Mouse (Mus musculus): ENCODE results near the gene Bcl9l. TPM values are rescaled to one million over a fixed set of nuclear protein-coding genes. Genes with fewer than 3 reads are reported as not detected.

Gene Bcl9l
- polyA plus RNA-seq, 1 experiment from 2014 or later: 12.3 TPM

GRCm38 (mm10) chr9:44461950-44462349 lies 20.7 kb upstream of the Bcl9l start:
- Histone ChIP-seq H3K4me2 (ENCODE audit: low read depth, low read length) (no peak overlapping the region), H3K4me3 (ENCODE audit: low read depth, low read length) (no peak overlapping the region), H3K9ac (replicated peaks; ENCODE audit: low read depth, low read length) (no peak overlapping the region), H3K36me3 (ENCODE audit: control insufficient read depth, insufficient read depth, low read length) (no peaks in the 10 kb centered on the region), H3K27me3 (ENCODE audit: control insufficient read depth, insufficient read depth, low read length) (no peaks in the 10 kb centered on the region), H3K4me1 (ENCODE audit: control insufficient read depth, insufficient read depth, low read length) (peaks cover 9% of the 10 kb centered on the region), H3K9me3 (ENCODE audit: control insufficient read depth, low read length) (no peaks in the 10 kb centered on the region), H3K27ac (ENCODE audit: low read depth, low read length) (no peak overlapping the region)
- no peak for ATAC-seq (ENCODE audit: low read depth)
- 87% methylated on average over 5 of the region's 5 CpGs for WGBS

- Histone ChIP-seq H3K27me3 (ENCODE audit: control insufficient read depth, insufficient read depth, low read length) (no peaks in the 10 kb centered on the region), H3K4me3 (ENCODE audit: low read depth, low read length) (no peak overlapping the region), H3K9me3 (ENCODE audit: control insufficient read depth, low read length) (no peaks in the 10 kb centered on the region), H3K36me3 (ENCODE audit: control insufficient read depth, insufficient read depth, low read length) (no peaks in the 10 kb centered on the region), H3K9ac (replicated peaks; ENCODE audit: low read depth, low read length) (no peak overlapping the region), H3K4me1 (ENCODE audit: control insufficient read depth, insufficient read depth, low read length) (no peaks in the 10 kb centered on the region), H3K27ac (ENCODE audit: low read depth, low read length) (no peak overlapping the region), H3K4me2 (ENCODE audit: low read depth, low read length) (no peak overlapping the region)
- 60% methylated on average over 7 of the region's 7 CpGs for WGBS
- no peak for ATAC-seq (ENCODE audit: low read depth)
These were observed 14.4 kb upstream of the Bcl9l start for GRCm38 (mm10) chr9:44468224-44468623.

- no peak overlapping the region for H3K4me2 ChIP-seq (ENCODE audit: low read depth, low read length)
- H3K4me1 ChIP-seq (ENCODE audit: control insufficient read depth, insufficient read depth, low read length): no peaks in the 10 kb centered on the region
- no peaks in the 10 kb centered on the region for H3K36me3 ChIP-seq (ENCODE audit: control insufficient read depth, insufficient read depth, low read length)
- H3K27me3 ChIP-seq (ENCODE audit: control insufficient read depth, insufficient read depth, low read length): no peaks in the 10 kb centered on the region
- H3K9me3 ChIP-seq (ENCODE audit: control insufficient read depth, low read length): no peaks in the 10 kb centered on the region
- H3K4me3 ChIP-seq (ENCODE audit: low read depth, low read length): no peak overlapping the region
- 55% methylated on average over 2 of the region's 2 CpGs for WGBS
- no peak overlapping the region for H3K9ac ChIP-seq (replicated peaks; ENCODE audit: low read depth, low read length)
- no peak overlapping the region for H3K27ac ChIP-seq (ENCODE audit: low read depth, low read length)
- no peak for ATAC-seq (ENCODE audit: low read depth)
These were observed 13.8 kb upstream of the Bcl9l start for GRCm38 (mm10) chr9:44468800-44469199.

GRCm38 (mm10) chr9:44473184-44473583 lies 9.4 kb upstream of the Bcl9l start:
- H3K36me3 ChIP-seq (ENCODE audit: control insufficient read depth, insufficient read depth, low read length): no peaks in the 10 kb centered on the region
- H3K9ac ChIP-seq (replicated peaks; ENCODE audit: low read depth, low read length): no peak overlapping the region
- H3K4me2 ChIP-seq (ENCODE audit: low read depth, low read length): no peak overlapping the region
- no peaks in the 10 kb centered on the region for H3K9me3 ChIP-seq (ENCODE audit: control insufficient read depth, low read length)
- no peak overlapping the region for H3K27ac ChIP-seq (ENCODE audit: low read depth, low read length)
- H3K4me3 ChIP-seq (ENCODE audit: low read depth, low read length): no peak overlapping the region
- ATAC-seq (ENCODE audit: low read depth): no peak
- peaks cover 4% of the 10 kb centered on the region; the same call in 1 of the 2 replicates for H3K4me1 ChIP-seq (ENCODE audit: control insufficient read depth, insufficient read depth, low read length)
- H3K27me3 ChIP-seq (ENCODE audit: control insufficient read depth, insufficient read depth, low read length): no peaks in the 10 kb centered on the region
- WGBS: 63% methylated on average over 3 of the region's 3 CpGs

GRCm38 (mm10) chr9:44474327-44474726 lies 8.3 kb upstream of the Bcl9l start:
- Histone ChIP-seq H3K4me3 (ENCODE audit: low read depth, low read length) (no peak overlapping the region), H3K27me3 (ENCODE audit: control insufficient read depth, insufficient read depth, low read length) (no peaks in the 10 kb centered on the region), H3K36me3 (ENCODE audit: control insufficient read depth, insufficient read depth, low read length) (no peaks in the 10 kb centered on the region), H3K4me1 (ENCODE audit: control insufficient read depth, insufficient read depth, low read length) (peaks cover 4% of the 10 kb centered on the region; the same call in 1 of the 2 replicates), H3K4me2 (ENCODE audit: low read depth, low read length) (no peak overlapping the region), H3K9me3 (ENCODE audit: control insufficient read depth, low read length) (no peaks in the 10 kb centered on the region), H3K9ac (replicated peaks; ENCODE audit: low read depth, low read length) (no peak overlapping the region), H3K27ac (ENCODE audit: low read depth, low read length) (no peak overlapping the region)
- 45% methylated on average over 1 of the region's 1 CpGs for WGBS
- ATAC-seq (ENCODE audit: low read depth): no peak

- H3K36me3 ChIP-seq (ENCODE audit: control insufficient read depth, insufficient read depth, low read length): no peaks in the 10 kb centered on the region
- no peaks in the 10 kb centered on the region for H3K9me3 ChIP-seq (ENCODE audit: control insufficient read depth, low read length)
- WGBS: 88% methylated on average over 3 of the region's 3 CpGs
- no peak overlapping the region for H3K9ac ChIP-seq (replicated peaks; ENCODE audit: low read depth, low read length)
- H3K4me3 ChIP-seq (ENCODE audit: low read depth, low read length): no peak overlapping the region
- no peak overlapping the region for H3K27ac ChIP-seq (ENCODE audit: low read depth, low read length)
- H3K4me2 ChIP-seq (ENCODE audit: low read depth, low read length): no peak overlapping the region
- H3K4me1 ChIP-seq (ENCODE audit: control insufficient read depth, insufficient read depth, low read length): peaks cover 10% of the 10 kb centered on the region
- no peaks in the 10 kb centered on the region for H3K27me3 ChIP-seq (ENCODE audit: control insufficient read depth, insufficient read depth, low read length)
- ATAC-seq (ENCODE audit: low read depth): no peak
These were observed 6.7 kb upstream of the Bcl9l start for GRCm38 (mm10) chr9:44475936-44476335.

- peak overlapping the region; percentile 81 for H3K4me3 ChIP-seq (ENCODE audit: low read depth, low read length)
- 6% methylated on average over 24 of the region's 24 CpGs for WGBS
- peak overlapping the region; percentile 89 for H3K9ac ChIP-seq (replicated peaks; ENCODE audit: low read depth, low read length)
- peaks cover 10% of the 10 kb centered on the region for H3K4me1 ChIP-seq (ENCODE audit: control insufficient read depth, insufficient read depth, low read length)
- ATAC-seq (ENCODE audit: low read depth): no peak
- H3K4me2 ChIP-seq (ENCODE audit: low read depth, low read length): peak overlapping the region; percentile 98
- no peaks in the 10 kb centered on the region for H3K36me3 ChIP-seq (ENCODE audit: control insufficient read depth, insufficient read depth, low read length)
- H3K9me3 ChIP-seq (ENCODE audit: control insufficient read depth, low read length): no peaks in the 10 kb centered on the region
- no peaks in the 10 kb centered on the region for H3K27me3 ChIP-seq (ENCODE audit: control insufficient read depth, insufficient read depth, low read length)
- H3K27ac ChIP-seq (ENCODE audit: low read depth, low read length): peak overlapping the region; percentile 95
These were observed 5.0 kb upstream of the Bcl9l start for GRCm38 (mm10) chr9:44477339-44478228.

GRCm38 (mm10) chr9:44478229-44478921 lies 4.2 kb upstream of the Bcl9l start:
- H3K4me2 ChIP-seq (ENCODE audit: low read depth, low read length): peak overlapping the region; percentile 98
- H3K27me3 ChIP-seq (ENCODE audit: control insufficient read depth, insufficient read depth, low read length): no peaks in the 10 kb centered on the region
- no peaks in the 10 kb centered on the region for H3K9me3 ChIP-seq (ENCODE audit: control insufficient read depth, low read length)
- H3K27ac ChIP-seq (ENCODE audit: low read depth, low read length): peak overlapping the region; percentile 95
- H3K36me3 ChIP-seq (ENCODE audit: control insufficient read depth, insufficient read depth, low read length): no peaks in the 10 kb centered on the region
- peak; percentile 60 for ATAC-seq (ENCODE audit: low read depth)
- peak overlapping the region; percentile 89 for H3K9ac ChIP-seq (replicated peaks; ENCODE audit: low read depth, low read length)
- peaks cover 10% of the 10 kb centered on the region for H3K4me1 ChIP-seq (ENCODE audit: control insufficient read depth, insufficient read depth, low read length)
- WGBS: 0% methylated on average over 24 of the region's 27 CpGs
- H3K4me3 ChIP-seq (ENCODE audit: low read depth, low read length): peak overlapping the region; percentile 81
